In the genomic region with DNA sequence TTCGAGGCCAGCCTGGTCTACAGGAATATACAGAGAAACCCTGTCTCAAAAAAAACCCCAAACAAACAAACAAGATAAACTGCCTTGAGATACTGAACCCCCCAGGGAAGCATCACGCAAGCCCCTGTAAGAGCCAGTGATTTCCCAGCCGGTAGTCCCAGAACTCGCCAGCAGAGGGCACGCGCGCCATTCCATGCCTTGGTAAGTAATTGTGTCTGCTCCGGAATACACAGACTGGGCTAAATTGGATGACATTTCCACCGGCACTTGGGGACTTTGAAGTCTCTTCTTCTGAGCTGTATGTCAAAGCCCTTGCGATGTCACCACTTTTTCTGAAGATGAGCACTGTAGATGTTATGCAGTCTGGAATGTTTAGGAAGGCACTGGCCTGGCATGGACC, we compare ENCODE assay signal across 7 mouse cellular contexts. TPM values are rescaled to one million over a fixed set of nuclear protein-coding genes. Genes with fewer than 3 reads are reported as not detected.
DNase-seq lines count a peak whose midpoint lies in the region; ATAC-seq lines count a peak whose summit lies in the region.

No protein-coding gene starts in this region.

- no peaks in the 10 kb centered on the region for H3K27me3 ChIP-seq in limb, embryonic 10.5 days (ENCODE audit: low read depth, poor library complexity, severe bottlenecking)
- no peaks in the 10 kb centered on the region for H3K27me3 ChIP-seq in midbrain, embryonic 16.5 days (ENCODE audit: control insufficient read depth, insufficient read depth, low read depth, low read length)

- no peak overlapping the region for H3K4me3 ChIP-seq in limb, embryonic 10.5 days
- H3K4me3 ChIP-seq in midbrain, embryonic 16.5 days (ENCODE audit: low read depth, low read length): no peak overlapping the region

- no peak overlapping the region for H3K4me2 ChIP-seq in midbrain, embryonic 16.5 days (ENCODE audit: low read length)

- no peaks in the 10 kb centered on the region for H3K9me3 ChIP-seq in limb, embryonic 10.5 days (replicated peaks)
- no peaks in the 10 kb centered on the region for H3K9me3 ChIP-seq in midbrain, embryonic 16.5 days (replicated peaks; ENCODE audit: control insufficient read depth, low read length, poor library complexity, severe bottlenecking)

- peaks cover 11% of the 10 kb centered on the region for H3K4me1 ChIP-seq in limb, embryonic 10.5 days
- H3K4me1 ChIP-seq in midbrain, embryonic 16.5 days (ENCODE audit: control insufficient read depth, insufficient read depth, low read length): no peaks in the 10 kb centered on the region

- H3K36me3 ChIP-seq in limb, embryonic 10.5 days: peaks cover 69% of the 10 kb centered on the region
- peaks cover 14% of the 10 kb centered on the region for H3K36me3 ChIP-seq in midbrain, embryonic 16.5 days (ENCODE audit: control insufficient read depth, insufficient read depth, low read length)

- no peak overlapping the region for H3K9ac ChIP-seq in midbrain, embryonic 16.5 days (ENCODE audit: low read depth, low read length)

- ATAC-seq in midbrain, embryonic 16.5 days: peak; percentile 46; the same call in 1 of the 2 replicates

- WGBS in limb, embryonic 10.5 days: 2% methylated on average over 10 of the region's 10 CpGs
- 1% methylated on average over 10 of the region's 10 CpGs for WGBS in midbrain, embryonic 16.5 days

- H3K27ac ChIP-seq in limb, embryonic 10.5 days: no peak overlapping the region
- peak overlapping the region; percentile 9; the same call in 1 of the 2 replicates for H3K27ac ChIP-seq in midbrain, embryonic 16.5 days (ENCODE audit: low read length)

- DNase-seq in adrenal gland, adult 8-10 months: peak; percentile 85
- peak; percentile 95 for DNase-seq in embryo, embryonic 10 days (ENCODE audit: low spot score)
- peak; percentile 82 for DNase-seq in gastrocnemius, postnatal 25 days
- DNase-seq in kidney, adult 18-20 months: peak; percentile 94
- peak; percentile 96 for DNase-seq in limb, embryonic 10.5 days (ENCODE audit: low spot score)
- DNase-seq in spleen, adult 18-20 months: peak; percentile 80 to 96

RNA-seq across cellular contexts. Expression of a gene that starts 12.2 kb away (rescaled TPM):
- total RNA-seq in adrenal gland, adult 8-10 months (2022): 10 to 100 TPM; 33.1 to 51.0 (median 37.1) TPM
- 10 to 100 TPM; 24.0 to 32.8 TPM for total RNA-seq in gastrocnemius, postnatal 25 days (2021)
- polyA plus RNA-seq in limb, embryonic 10.5 days (2016; fragmentation: Nextera tagmentation; extraction: Ambion mirVana): 175 and 210 TPM in 2 replicates
- 43.5 and 47.8 TPM in 2 replicates for polyA plus RNA-seq in midbrain, embryonic 16.5 days (2015; fragmentation: Nextera tagmentation; extraction: Ambion mirVana)

RNA-seq across cellular contexts. Expression of a gene that starts 17.4 kb away (rescaled TPM):
- total RNA-seq in adrenal gland, adult 8-10 months (2022): 10 to 100 TPM; 16.4 to 20.5 (median 17.1) TPM
- 1 to 10 TPM; 6.9 to 9.1 TPM for total RNA-seq in gastrocnemius, postnatal 25 days (2021)
- 16.8 and 24.8 TPM in 2 replicates for polyA plus RNA-seq in limb, embryonic 10.5 days (2016; fragmentation: Nextera tagmentation; extraction: Ambion mirVana)
- 12.5 and 13.6 TPM in 2 replicates for polyA plus RNA-seq in midbrain, embryonic 16.5 days (2015; fragmentation: Nextera tagmentation; extraction: Ambion mirVana)

RNA-seq across cellular contexts. Expression of a gene that starts 17.6 kb away (rescaled TPM):
- 10 to 100 TPM; 57.5 to 81.7 (median 66.6) TPM for total RNA-seq in adrenal gland, adult 8-10 months (2022)
- 10 to 100 TPM; 30.8 to 31.6 TPM for total RNA-seq in gastrocnemius, postnatal 25 days (2021)
- 80.4 and 81.2 TPM in 2 replicates for polyA plus RNA-seq in limb, embryonic 10.5 days (2016; fragmentation: Nextera tagmentation; extraction: Ambion mirVana)
- 64.1 and 67.7 TPM in 2 replicates for polyA plus RNA-seq in midbrain, embryonic 16.5 days (2015; fragmentation: Nextera tagmentation; extraction: Ambion mirVana)

RNA-seq across cellular contexts. Expression of a gene that starts 23.8 kb away (rescaled TPM):
- total RNA-seq in adrenal gland, adult 8-10 months (2022): 100 to 1,000 TPM; 105 to 151 (median 125) TPM
- total RNA-seq in gastrocnemius, postnatal 25 days (2021): 10 to 100 TPM; 40.3 to 54.5 TPM
- polyA plus RNA-seq in limb, embryonic 10.5 days (2016; fragmentation: Nextera tagmentation; extraction: Ambion mirVana): 5.2 and 7.8 TPM in 2 replicates
- 22.7 and 27.9 TPM in 2 replicates for polyA plus RNA-seq in midbrain, embryonic 16.5 days (2015; fragmentation: Nextera tagmentation; extraction: Ambion mirVana)

RNA-seq across cellular contexts. Expression of a gene that starts 27.2 kb away (rescaled TPM):
- total RNA-seq in adrenal gland, adult 8-10 months (2022): 10 to 100 TPM; 64.6 to 86.8 (median 70.0) TPM
- 10 to 100 TPM; 14.1 to 16.1 TPM for total RNA-seq in gastrocnemius, postnatal 25 days (2021)
- 16.3 and 18.1 TPM in 2 replicates for polyA plus RNA-seq in limb, embryonic 10.5 days (2016; fragmentation: Nextera tagmentation; extraction: Ambion mirVana)
- polyA plus RNA-seq in midbrain, embryonic 16.5 days (2015; fragmentation: Nextera tagmentation; extraction: Ambion mirVana): 13.6 and 13.9 TPM in 2 replicates
